Mouse (Mus musculus) small intestine, adult 10 weeks (tissue): Measurements from ENCODE around the gene Ckap5. TPM values are rescaled to one million over a fixed set of nuclear protein-coding genes. Genes with fewer than 3 reads are reported as not detected.

ENCODE experiments used
- polyA plus RNA-seq: library from polyadenylated mRNA; stranded (reverse); fragments of 350-450 nt; fragmentation: Illumina TruSeq; extraction: RNeasy Lipid Tissue Mini Kit (QIAGEN cat#74804); gene quantifications from one replicate; pipeline ENCODE4 v1.2.3, GENCODE M21; 2014; ENCODE audit warnings: low replicate concordance

Gene Ckap5
- 27.0 TPM for polyA plus RNA-seq

GRCm38 (mm10) chr2:91526294-91527146 is at the start of gene Ckap5:
Gene Ckap5 (plus strand): TSS chr2:91526762.

GRCm38 (mm10) chr2:91636229-91636628 is 109.7 kb downstream of the Ckap5 start, which contains the start of gene F2:
Gene F2 (minus strand): TSS chr2:91636414.

DNA sequence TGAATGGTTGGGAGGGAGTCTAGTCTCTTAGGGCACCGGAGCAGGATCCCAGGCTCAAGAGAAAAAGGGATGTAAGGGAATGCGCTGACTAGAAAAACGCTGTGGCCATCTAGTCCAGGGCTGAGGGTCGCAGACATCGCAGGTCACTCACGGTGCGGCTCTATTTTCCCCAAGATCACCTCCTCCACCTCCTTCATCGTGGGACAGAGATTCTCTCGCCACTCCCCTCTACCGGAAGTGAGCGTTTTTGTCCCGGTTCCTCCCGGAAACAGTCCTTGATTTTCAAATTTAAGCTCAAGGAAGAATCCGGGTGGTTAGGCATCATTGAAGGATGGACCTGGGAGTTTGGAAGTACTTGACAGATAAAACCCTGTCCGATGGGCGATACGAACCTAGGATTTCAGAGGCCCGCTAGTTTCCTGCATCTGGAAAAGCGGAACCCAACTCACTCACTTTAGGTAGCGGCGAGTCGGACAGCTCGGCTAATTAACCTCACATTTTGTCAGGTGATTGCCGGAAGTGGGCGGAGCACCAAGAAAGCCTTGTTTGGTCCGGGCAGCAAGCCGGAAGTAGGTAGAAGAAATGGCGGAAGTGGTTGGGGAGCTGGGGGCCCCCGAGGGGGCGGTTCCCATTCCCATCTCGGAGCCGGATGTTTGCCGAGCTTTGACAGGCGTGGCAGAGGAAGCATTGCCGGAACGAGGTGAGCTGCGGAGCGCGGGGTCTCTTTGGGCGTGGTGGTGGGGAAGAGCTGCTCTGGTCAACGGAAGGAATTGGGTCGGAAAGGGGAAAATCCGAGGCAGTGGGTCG is 123.2 kb downstream of the Ckap5 start, which contains the start of the genes Zfp408 and Arhgap1:
Gene Zfp408, minus strand, starts transcription at position 239 of the 807 bp plus-strand sequence.
Gene Arhgap1, plus strand, starts transcription at position 308 of the 807 bp plus-strand sequence.

Other genes with a start within 250 kb of the Ckap5 start
- gene 1110051M20Rik, start 82.1 kb upstream of the Ckap5 start, polyA plus RNA-seq = 1.9 TPM
- 5.1 TPM for gene Lrp4, start 69.3 kb upstream of the Ckap5 start, polyA plus RNA-seq
- gene F2, start 109.7 kb downstream of the Ckap5 start, polyA plus RNA-seq = not detected
- 2.0 TPM for gene Zfp408, start 123.0 kb downstream of the Ckap5 start, polyA plus RNA-seq
- 9.5 TPM for gene Arhgap1, start 123.1 kb downstream of the Ckap5 start, polyA plus RNA-seq
- gene Atg13, start 183.8 kb downstream of the Ckap5 start, polyA plus RNA-seq = 9.9 TPM
- gene Harbi1, start 184.1 kb downstream of the Ckap5 start, polyA plus RNA-seq = 10.1 TPM
- 3.3 TPM for gene Ambra1, start 203.4 kb downstream of the Ckap5 start, polyA plus RNA-seq